Mouse (Mus musculus) left cerebral cortex, adult 2 months (tissue): Measurements from ENCODE around the gene Gm13272. TPM values are rescaled to one million over a fixed set of nuclear protein-coding genes. Genes with fewer than 3 reads are reported as not detected.
"Not testable (repeated sequence)": the region's sequence is repeated elsewhere in the genome, so short reads cannot be mapped to it uniquely, and the experiment has no call there.

Experiments used
- DNase-seq, 2 experiments: peaks; one replicate each; pipeline ENCODE4 v3.0.0; 2021 to 2022; ENCODE audit warnings: low spot score in 2 of 2, mixed read lengths in 1 of 2; ENCODE audit errors: extremely low spot score in 1 of 2
- H3K27ac ChIP-seq: fragments of 200-600 bp; 2 replicates; pipeline ENCODE4 v1.8.1; 2022
- H3K4me3 ChIP-seq: fragments of 200-600 bp; 2 replicates; pipeline ENCODE4 v1.8.1; 2022
- CTCF ChIP-seq: fragments of 200-600 bp; IDR thresholded peaks from 2 replicates; pipeline ENCODE4 v1.8.1; 2022; ENCODE audit warnings: antibody characterized with exemption, mild to moderate bottlenecking, moderate library complexity
- intact Hi-C: fragments of 180-260 bp; cut with DNase I; formaldehyde crosslinking; loops from one replicate; pipeline ENCODE4 v1.15.1; 2025
- total RNA-seq, 2 experiments: library from RNA; stranded (reverse); gene quantifications; 2 replicates each; pipeline ENCODE4 v1.2.3; 2021

The Gm13272 gene
- total RNA-seq, 2 experiments from 2014 or later, result not detected

DNA sequence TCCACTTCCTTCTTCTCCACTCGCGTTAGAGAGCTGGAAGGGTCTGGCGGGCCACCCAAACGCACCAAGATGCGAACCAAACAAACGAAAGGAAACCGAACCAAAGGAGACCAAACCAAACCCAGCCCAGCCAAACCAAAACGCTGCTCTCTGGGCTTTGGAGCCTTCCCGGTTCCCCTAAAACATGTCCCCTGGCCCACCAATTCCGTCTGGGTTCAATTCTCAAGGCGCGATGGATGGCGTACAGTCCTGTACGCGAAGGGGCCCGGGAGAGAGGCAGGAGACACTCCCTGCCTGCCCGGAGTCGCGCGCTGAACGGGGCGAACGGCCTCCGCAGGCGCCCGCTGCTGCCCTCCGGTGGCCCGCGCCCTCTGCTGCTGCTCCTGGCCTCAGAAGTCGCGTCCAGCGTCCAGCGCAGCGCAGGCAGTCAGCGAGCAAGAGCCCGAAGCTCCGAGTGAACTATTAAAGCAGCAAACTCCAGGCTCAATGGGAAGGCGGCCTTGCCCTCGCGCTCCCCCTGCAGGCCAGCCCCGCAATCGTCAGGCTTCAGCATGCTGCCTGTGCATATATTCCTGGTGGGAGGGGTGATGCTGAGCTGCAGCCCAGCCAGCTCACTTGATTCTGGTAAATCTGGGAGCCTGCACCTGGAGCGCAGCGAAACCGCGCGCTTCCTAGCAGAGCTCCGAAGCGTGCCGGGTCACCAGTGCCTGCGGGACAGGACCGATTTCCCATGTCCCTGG is 14.5 kb downstream of the Gm13272 start, which contains the start of gene Gm13275:
Gm13275 (plus strand) TSS at position 552 of the 740 bp plus-strand sequence.
- intact Hi-C loops, H3K27ac ChIP-seq: not testable (repeated sequence)
- peak within 1 kb of the TSS; percentile 13 for H3K4me3 ChIP-seq
- TF ChIP-seq CTCF, result peak; percentile 27
- peak; percentile 61 to 73 for DNase-seq

DNA sequence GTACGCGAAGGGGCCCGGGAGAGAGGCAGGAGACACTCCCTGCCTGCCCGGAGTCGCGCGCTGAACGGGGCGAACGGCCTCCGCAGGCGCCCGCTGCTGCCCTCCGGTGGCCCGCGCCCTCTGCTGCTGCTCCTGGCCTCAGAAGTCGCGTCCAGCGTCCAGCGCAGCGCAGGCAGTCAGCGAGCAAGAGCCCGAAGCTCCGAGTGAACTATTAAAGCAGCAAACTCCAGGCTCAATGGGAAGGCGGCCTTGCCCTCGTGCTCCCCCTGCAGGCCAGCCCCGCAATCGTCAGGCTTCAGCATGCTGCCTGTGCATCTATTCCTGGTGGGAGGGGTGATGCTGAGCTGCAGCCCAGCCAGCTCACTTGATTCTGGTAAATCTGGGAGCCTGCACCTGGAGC is 17.4 kb downstream of the Gm13272 start, which contains the start of gene Gm13279:
Gm13279 (plus strand) TSS at position 301 of the 400 bp plus-strand sequence.
- intact Hi-C loops, DNase-seq, H3K4me3 ChIP-seq, H3K27ac ChIP-seq: not testable (repeated sequence)

DNA sequence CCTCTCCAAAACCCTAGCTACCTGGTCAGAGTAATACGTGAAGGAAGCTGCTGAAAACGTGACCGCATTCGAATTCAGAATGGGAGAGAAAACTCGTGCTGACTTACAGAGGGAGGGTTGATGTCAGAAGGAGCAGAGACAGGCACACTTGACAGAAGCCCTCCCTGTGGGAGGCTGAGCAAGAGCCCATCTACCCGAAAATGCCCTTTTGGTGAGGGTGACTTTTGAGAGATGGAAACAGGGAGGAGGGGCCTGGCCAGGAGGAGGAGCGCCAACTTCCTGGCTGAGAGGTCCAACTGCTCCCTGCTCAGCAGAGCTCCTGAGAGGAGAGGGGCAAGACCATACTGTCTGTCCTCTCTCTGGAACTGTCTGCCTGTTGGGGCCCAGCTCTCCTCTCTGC is 19.7 kb downstream of the Gm13272 start, which contains the start of gene Gm13285:
Gm13285 (plus strand) TSS at position 301 of the 400 bp plus-strand sequence.
- intact Hi-C loops, H3K27ac ChIP-seq, H3K4me3 ChIP-seq, DNase-seq: not testable (repeated sequence)

DNA sequence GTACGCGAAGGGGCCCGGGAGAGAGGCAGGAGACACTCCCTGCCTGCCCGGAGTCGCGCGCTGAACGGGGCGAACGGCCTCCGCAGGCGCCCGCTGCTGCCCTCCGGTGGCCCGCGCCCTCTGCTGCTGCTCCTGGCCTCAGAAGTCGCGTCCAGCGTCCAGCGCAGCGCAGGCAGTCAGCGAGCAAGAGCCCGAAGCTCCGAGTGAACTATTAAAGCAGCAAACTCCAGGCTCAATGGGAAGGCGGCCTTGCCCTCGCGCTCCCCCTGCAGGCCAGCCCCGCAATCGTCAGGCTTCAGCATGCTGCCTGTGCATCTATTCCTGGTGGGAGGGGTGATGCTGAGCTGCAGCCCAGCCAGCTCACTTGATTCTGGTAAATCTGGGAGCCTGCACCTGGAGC is 23.3 kb downstream of the Gm13272 start, which contains the start of gene Gm13287:
Gm13287 (plus strand) TSS at position 301 of the 400 bp plus-strand sequence.
- H3K27ac ChIP-seq, DNase-seq, H3K4me3 ChIP-seq, intact Hi-C loops: not testable (repeated sequence)

DNA sequence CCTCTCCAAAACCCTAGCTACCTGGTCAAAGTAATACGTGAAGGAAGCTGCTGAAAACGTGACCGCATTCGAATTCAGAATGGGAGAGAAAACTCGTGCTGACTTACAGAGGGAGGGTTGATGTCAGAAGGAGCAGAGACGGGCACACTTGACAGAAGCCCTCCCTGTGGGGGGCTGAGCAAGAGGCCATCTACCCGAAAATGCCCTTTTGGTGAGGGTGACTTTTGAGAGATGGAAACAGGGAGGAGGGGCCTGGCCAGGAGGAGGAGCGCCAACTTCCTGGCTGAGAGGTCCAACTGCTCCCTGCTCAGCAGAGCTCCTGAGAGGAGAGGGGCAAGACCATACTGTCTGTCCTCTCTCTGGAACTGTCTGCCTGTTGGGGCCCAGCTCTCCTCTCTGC is 25.6 kb downstream of the Gm13272 start, which contains the start of gene Gm13288:
Gm13288 (plus strand) TSS at position 301 of the 400 bp plus-strand sequence.
- H3K4me3 ChIP-seq, intact Hi-C loops, DNase-seq, H3K27ac ChIP-seq: not testable (repeated sequence)

DNA sequence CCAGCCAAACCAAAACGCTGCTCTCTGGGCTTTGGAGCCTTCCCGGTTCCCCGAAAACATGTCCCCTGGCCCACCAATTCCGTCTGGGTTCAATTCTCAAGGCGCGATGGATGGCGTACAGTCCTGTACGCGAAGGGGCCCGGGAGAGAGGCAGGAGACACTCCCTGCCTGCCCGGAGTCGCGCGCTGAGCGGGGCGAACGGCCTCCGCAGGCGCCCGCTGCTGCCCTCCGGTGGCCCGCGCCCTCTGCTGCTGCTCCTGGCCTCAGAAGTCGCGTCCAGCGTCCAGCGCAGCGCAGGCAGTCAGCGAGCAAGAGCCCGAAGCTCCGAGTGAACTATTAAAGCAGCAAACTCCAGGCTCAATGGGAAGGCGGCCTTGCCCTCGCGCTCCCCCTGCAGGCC is 26.1 kb downstream of the Gm13272 start:
- H3K27ac ChIP-seq, intact Hi-C loops, DNase-seq, H3K4me3 ChIP-seq: not testable (repeated sequence)

DNA sequence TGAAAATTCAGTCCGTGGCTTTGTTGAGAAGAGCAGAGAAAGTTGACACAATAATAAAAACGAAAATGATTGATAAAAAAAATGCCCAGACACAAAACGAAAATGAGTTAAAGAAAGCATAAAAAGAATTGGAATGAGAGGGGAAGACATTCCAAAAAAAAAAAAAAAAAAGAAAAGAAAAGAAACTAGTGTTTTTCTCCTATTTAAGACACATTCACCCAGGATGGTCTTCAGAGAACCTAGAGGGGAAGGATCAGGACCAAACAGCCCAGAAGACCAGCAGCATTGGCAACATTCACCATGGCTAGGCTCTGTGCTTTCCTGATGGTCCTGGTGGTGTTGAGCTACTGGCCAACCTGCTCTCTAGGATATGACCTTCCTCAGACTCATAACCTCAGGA is 36.3 kb downstream of the Gm13272 start, which contains the start of gene Ifna7:
Ifna7 (plus strand) TSS at position 301 of the 400 bp plus-strand sequence.
- TF ChIP-seq CTCF, result no peak
- Histone ChIP-seq H3K27ac (no peak within 1 kb of the TSS), H3K4me3 (no peak within 1 kb of the TSS)
- no peak for DNase-seq
- intact Hi-C loops, result no loop called here

DNA sequence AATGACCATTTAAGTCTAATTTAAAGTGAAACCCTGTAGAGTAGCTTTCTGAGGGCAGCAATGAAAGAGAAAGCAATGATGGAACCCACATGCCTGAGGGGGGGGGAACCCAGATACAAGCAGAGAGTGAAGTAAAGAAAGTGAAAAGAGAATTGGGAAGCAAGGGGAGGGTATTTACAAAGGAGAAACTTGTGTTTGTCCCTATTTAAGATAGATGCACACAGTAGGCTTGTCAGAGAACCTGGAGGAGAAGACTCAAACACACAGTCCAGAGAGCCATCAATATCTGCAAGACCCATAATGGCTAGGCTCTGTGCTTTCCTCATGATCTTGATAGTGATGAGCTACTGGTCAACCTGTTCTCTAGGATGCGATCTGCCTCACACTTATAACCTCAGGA is 40.0 kb downstream of the Gm13272 start, which contains the start of gene Ifna11:
Ifna11 (plus strand) TSS at position 301 of the 400 bp plus-strand sequence.
- no peak for DNase-seq
- intact Hi-C loops, result no loop called here
- TF ChIP-seq CTCF, result no peak
- Histone ChIP-seq H3K4me3 (no peak within 1 kb of the TSS), H3K27ac (no peak within 1 kb of the TSS)

DNA sequence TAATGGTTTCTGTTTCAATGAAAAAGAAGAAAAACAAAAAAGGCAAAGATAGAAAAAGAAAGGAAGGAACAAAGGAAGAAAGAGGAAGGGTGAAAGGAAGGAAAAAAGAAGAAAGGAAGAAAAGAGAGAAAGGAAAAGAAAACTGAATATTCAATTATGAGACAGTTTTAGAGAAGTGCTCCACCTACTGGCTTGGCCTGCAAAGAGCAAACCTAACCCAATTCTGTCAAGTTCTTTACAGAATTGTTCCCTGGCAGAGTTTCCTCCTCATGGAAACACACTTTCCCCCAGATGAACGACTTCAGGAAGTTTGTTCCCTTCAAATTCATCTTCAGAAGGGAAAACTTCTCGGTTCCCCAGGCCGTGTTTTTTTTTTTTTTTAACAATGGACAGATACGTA is 43.3 kb downstream of the Gm13272 start:
- peak; percentile 61 for TF ChIP-seq CTCF
- Histone ChIP-seq H3K4me3 (no peak overlapping the region), H3K27ac (no peak overlapping the region)
- peak in 1 of 2 experiments; percentile 17 for DNase-seq
- intact Hi-C loops, result no loop called here

DNA sequence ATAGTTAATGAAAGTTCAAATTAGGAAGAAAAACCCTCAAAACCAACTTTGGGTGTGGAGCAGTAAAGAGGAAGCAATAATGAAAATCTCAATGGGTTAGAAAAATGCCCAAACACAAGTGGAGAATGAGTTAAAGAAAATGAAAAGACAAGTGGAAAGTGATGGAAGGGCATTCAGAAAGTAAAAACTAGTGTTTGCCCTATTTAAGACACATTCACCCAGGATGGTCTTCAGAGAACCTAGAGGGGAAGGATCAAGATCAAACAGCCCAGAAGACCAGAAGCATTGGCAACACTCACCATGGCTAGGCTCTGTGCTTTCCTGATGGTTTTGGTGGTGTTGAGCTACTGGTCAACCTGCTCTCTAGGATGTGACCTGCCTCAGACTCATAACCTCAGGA is 47.5 kb downstream of the Gm13272 start, which contains the start of gene Ifna6:
Ifna6 (plus strand) TSS at position 301 of the 400 bp plus-strand sequence.
- H3K27ac ChIP-seq, intact Hi-C loops, DNase-seq, H3K4me3 ChIP-seq: not testable (repeated sequence)

Other genes with a start within 250 kb of the Gm13272 start
- gene Ifna15, start 221.6 kb upstream of the Gm13272 start, total RNA-seq, result not detected
- not detected for gene Ifna14, start 208.1 kb upstream of the Gm13272 start, total RNA-seq
- not detected for gene Ifna9, start 187.5 kb upstream of the Gm13272 start, total RNA-seq
- gene Ifna12, start 176.5 kb upstream of the Gm13272 start, total RNA-seq, result not detected
- gene C87499, start 145.4 kb upstream of the Gm13272 start, total RNA-seq, result not detected
- not detected for gene Ifna13, start 135.4 kb upstream of the Gm13272 start, total RNA-seq
- not detected for gene Ifna16, start 102.9 kb upstream of the Gm13272 start, total RNA-seq
- not detected for gene Ifna2, start 95.9 kb upstream of the Gm13272 start, total RNA-seq
- gene Ifnab, start 88.5 kb upstream of the Gm13272 start, total RNA-seq, result not detected
- 1 to 10 TPM in 1 of 2 experiments, under 1 TPM in 1; 0.79 to 1.1 TPM for gene Gm26566, start 58.0 kb upstream of the Gm13272 start, total RNA-seq
- 10 to 100 TPM; 96.7 to 97.8 TPM for gene Klhl9, start 57.4 kb upstream of the Gm13272 start, total RNA-seq
- not detected for gene Gm13271, start 25.0 kb upstream of the Gm13272 start, total RNA-seq
- not detected for gene Gm13283, start 19.7 kb upstream of the Gm13272 start, total RNA-seq
- not detected for gene Gm13290, start 6.0 kb upstream of the Gm13272 start, total RNA-seq
- gene Gm13289, start 2.9 kb upstream of the Gm13272 start, total RNA-seq, result not detected
- not detected for gene Ifnz, start 2.3 kb downstream of the Gm13272 start, total RNA-seq
- not detected for gene Gm13276, start 5.9 kb downstream of the Gm13272 start, total RNA-seq
- gene Gm13277, start 8.8 kb downstream of the Gm13272 start, total RNA-seq, result not detected
- not detected for gene Gm13278, start 11.7 kb downstream of the Gm13272 start, total RNA-seq
- not detected for gene Gm13275, start 14.6 kb downstream of the Gm13272 start, total RNA-seq
- not detected for gene Gm13279, start 17.5 kb downstream of the Gm13272 start, total RNA-seq
- not detected for gene Gm13285, start 19.8 kb downstream of the Gm13272 start, total RNA-seq
- gene Gm13287, start 23.4 kb downstream of the Gm13272 start, total RNA-seq, result not detected
- not detected for gene Gm13288, start 25.7 kb downstream of the Gm13272 start, total RNA-seq
- not detected for gene Ifna7, start 36.4 kb downstream of the Gm13272 start, total RNA-seq
- gene Ifna11, start 40.1 kb downstream of the Gm13272 start, total RNA-seq, result not detected
- gene Ifna6, start 47.6 kb downstream of the Gm13272 start, total RNA-seq, result not detected
- gene Ifna5, start 55.7 kb downstream of the Gm13272 start, total RNA-seq, result not detected
- not detected for gene Ifna4, start 62.0 kb downstream of the Gm13272 start, total RNA-seq
- gene Ifna1, start 70.2 kb downstream of the Gm13272 start, total RNA-seq, result not detected
- gene Ifne, start 100.4 kb downstream of the Gm13272 start, total RNA-seq, result not detected